ENCODE assay signal across 23 mouse cellular contexts in the genomic region with DNA sequence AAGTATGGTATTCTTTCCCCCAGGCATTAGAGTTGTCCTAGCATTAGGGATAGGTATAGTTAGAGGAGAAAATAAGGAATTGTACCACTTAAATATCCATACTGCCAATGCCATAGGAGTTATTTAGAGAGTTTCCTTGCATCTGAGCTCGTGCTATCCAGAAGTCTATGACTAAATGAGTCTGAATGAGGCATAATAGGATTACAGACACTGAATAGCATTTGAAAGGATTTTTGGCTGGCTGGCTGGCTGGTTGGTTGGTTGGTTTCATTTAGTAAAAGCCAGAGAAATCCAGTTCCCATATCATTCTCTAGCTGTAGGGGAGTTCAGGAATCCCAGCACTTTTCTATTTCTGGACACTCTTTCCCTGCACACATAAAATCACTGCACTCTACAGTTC.
A peak's percentile ranks its signal among the peaks of the same experiment; 100 is the strongest.
DNase-seq lines count a peak whose midpoint lies in the region; ATAC-seq and TF ChIP-seq lines count a peak whose summit lies in the region.
"Had no signal": no experiment of that assay in that cellular context is flagged by ENCODE, and none has a peak within 500 bp of the region (broad histone marks: within the 10 kb centered on the region; RNA-seq: fewer than 3 reads in every experiment).

No protein-coding gene starts in this region.

- no peaks in the 10 kb centered on the region for H3K9me3 ChIP-seq in embryonic facial prominence, embryonic 14.5 days (ENCODE audit: control insufficient read depth, low read length)
- H3K9me3 ChIP-seq in embryonic facial prominence, embryonic 10.5 days, result no peaks in the 10 kb centered on the region
- no peaks in the 10 kb centered on the region for H3K9me3 ChIP-seq in forebrain, embryonic 15.5 days
- no peaks in the 10 kb centered on the region for H3K9me3 ChIP-seq in forebrain, embryonic 13.5 days (replicated peaks)
- no peaks in the 10 kb centered on the region for H3K9me3 ChIP-seq in midbrain, embryonic 11.5 days (ENCODE audit: control insufficient read depth, low read length)
- H3K9me3 ChIP-seq in midbrain, postnatal 0 days (ENCODE audit: low read length), result no peaks in the 10 kb centered on the region
- no peaks in the 10 kb centered on the region for H3K9me3 ChIP-seq in midbrain, embryonic 16.5 days (replicated peaks; ENCODE audit: control insufficient read depth, low read length, poor library complexity, severe bottlenecking)
- H3K9me3 ChIP-seq in midbrain, embryonic 15.5 days, result no peaks in the 10 kb centered on the region
- H3K9me3 ChIP-seq: embryonic facial prominence, embryonic 13.5 days; hindbrain, embryonic 12.5 days; hindbrain, embryonic 15.5 days had no signal

- no peak for TF ChIP-seq CTCF in midbrain, postnatal 0 days (IDR thresholded peaks at IDR 0.05)

- no peaks in the 10 kb centered on the region for H3K36me3 ChIP-seq in embryonic facial prominence, embryonic 14.5 days (ENCODE audit: control insufficient read depth, insufficient read depth, low read length)
- no peaks in the 10 kb centered on the region for H3K36me3 ChIP-seq in embryonic facial prominence, embryonic 10.5 days (replicated peaks)
- no peaks in the 10 kb centered on the region for H3K36me3 ChIP-seq in forebrain, embryonic 15.5 days
- no peaks in the 10 kb centered on the region for H3K36me3 ChIP-seq in forebrain, embryonic 13.5 days (ENCODE audit: poor library complexity, severe bottlenecking)
- H3K36me3 ChIP-seq in midbrain, embryonic 11.5 days (ENCODE audit: control insufficient read depth, insufficient read depth, low read length), result no peaks in the 10 kb centered on the region
- no peaks in the 10 kb centered on the region for H3K36me3 ChIP-seq in midbrain, postnatal 0 days (ENCODE audit: insufficient read depth, low read length)
- no peaks in the 10 kb centered on the region for H3K36me3 ChIP-seq in midbrain, embryonic 16.5 days (ENCODE audit: control insufficient read depth, insufficient read depth, low read length)
- H3K36me3 ChIP-seq in midbrain, embryonic 15.5 days (replicated peaks), result no peaks in the 10 kb centered on the region
- H3K36me3 ChIP-seq: embryonic facial prominence, embryonic 13.5 days; hindbrain, embryonic 12.5 days; hindbrain, embryonic 15.5 days had no signal

- no peaks in the 10 kb centered on the region for H3K27me3 ChIP-seq in embryonic facial prominence, embryonic 14.5 days (replicated peaks; ENCODE audit: control insufficient read depth, insufficient read depth, low read length)
- H3K27me3 ChIP-seq in embryonic facial prominence, embryonic 10.5 days (replicated peaks; ENCODE audit: low read depth, poor library complexity, severe bottlenecking), result no peaks in the 10 kb centered on the region
- H3K27me3 ChIP-seq in forebrain, embryonic 15.5 days, result no peaks in the 10 kb centered on the region
- H3K27me3 ChIP-seq in forebrain, embryonic 13.5 days, result no peaks in the 10 kb centered on the region
- H3K27me3 ChIP-seq in midbrain, embryonic 11.5 days (ENCODE audit: control insufficient read depth, insufficient read depth, low read length), result no peaks in the 10 kb centered on the region
- H3K27me3 ChIP-seq in midbrain, postnatal 0 days (ENCODE audit: insufficient read depth, low read length), result no peaks in the 10 kb centered on the region
- no peaks in the 10 kb centered on the region for H3K27me3 ChIP-seq in midbrain, embryonic 16.5 days (ENCODE audit: control insufficient read depth, insufficient read depth, low read depth, low read length)
- H3K27me3 ChIP-seq in midbrain, embryonic 15.5 days (replicated peaks), result no peaks in the 10 kb centered on the region
- H3K27me3 ChIP-seq: embryonic facial prominence, embryonic 13.5 days; hindbrain, embryonic 12.5 days; hindbrain, embryonic 15.5 days; Patski had no signal

- no peak overlapping the region for H3K27ac ChIP-seq in embryonic facial prominence, embryonic 14.5 days (replicated peaks; ENCODE audit: low read depth, low read length)
- H3K27ac ChIP-seq in embryonic facial prominence, embryonic 10.5 days (replicated peaks), result no peak overlapping the region
- no peak overlapping the region for H3K27ac ChIP-seq in forebrain, embryonic 15.5 days (replicated peaks)
- H3K27ac ChIP-seq in forebrain, embryonic 13.5 days, result no peak overlapping the region
- H3K27ac ChIP-seq in midbrain, embryonic 11.5 days (ENCODE audit: low read depth, low read length), result no peak overlapping the region
- H3K27ac ChIP-seq in midbrain, postnatal 0 days (ENCODE audit: low read depth, low read length), result no peak overlapping the region
- H3K27ac ChIP-seq in midbrain, embryonic 16.5 days (ENCODE audit: low read length), result no peak overlapping the region
- H3K27ac ChIP-seq in midbrain, embryonic 15.5 days, result no peak overlapping the region
- H3K27ac ChIP-seq: embryonic facial prominence, embryonic 13.5 days; gastrocnemius, adult 2 months; hindbrain, embryonic 12.5 days; hindbrain, embryonic 15.5 days had no signal

- H3K4me1 ChIP-seq in embryonic facial prominence, embryonic 14.5 days (ENCODE audit: control insufficient read depth, insufficient read depth, low read length), result no peaks in the 10 kb centered on the region
- H3K4me1 ChIP-seq in embryonic facial prominence, embryonic 10.5 days, result no peaks in the 10 kb centered on the region
- no peaks in the 10 kb centered on the region for H3K4me1 ChIP-seq in forebrain, embryonic 15.5 days
- 0 out of 2 replicates have a peak, but pooled peaks cover 3% of the 10 kb centered on the region for H3K4me1 ChIP-seq in forebrain, embryonic 13.5 days
- H3K4me1 ChIP-seq in midbrain, embryonic 11.5 days (ENCODE audit: control insufficient read depth, insufficient read depth, low read length), result no peaks in the 10 kb centered on the region
- H3K4me1 ChIP-seq in midbrain, postnatal 0 days (ENCODE audit: insufficient read depth, low read length), result no peaks in the 10 kb centered on the region
- H3K4me1 ChIP-seq in midbrain, embryonic 16.5 days (ENCODE audit: control insufficient read depth, insufficient read depth, low read length), result no peaks in the 10 kb centered on the region
- no peaks in the 10 kb centered on the region for H3K4me1 ChIP-seq in midbrain, embryonic 15.5 days
- H3K4me1 ChIP-seq: embryonic facial prominence, embryonic 13.5 days; hindbrain, embryonic 12.5 days; hindbrain, embryonic 15.5 days had no signal

- no peak overlapping the region for H3K9ac ChIP-seq in embryonic facial prominence, embryonic 14.5 days (ENCODE audit: low read depth, low read length)
- H3K9ac ChIP-seq in forebrain, embryonic 15.5 days (replicated peaks), result no peak overlapping the region
- H3K9ac ChIP-seq in forebrain, embryonic 13.5 days, result no peak overlapping the region
- no peak overlapping the region for H3K9ac ChIP-seq in midbrain, embryonic 11.5 days (ENCODE audit: low read length)
- no peak overlapping the region for H3K9ac ChIP-seq in midbrain, postnatal 0 days (replicated peaks; ENCODE audit: low read length, poor library complexity, severe bottlenecking)
- no peak overlapping the region for H3K9ac ChIP-seq in midbrain, embryonic 16.5 days (ENCODE audit: low read depth, low read length)
- H3K9ac ChIP-seq in midbrain, embryonic 15.5 days, result no peak overlapping the region
- H3K9ac ChIP-seq: embryonic facial prominence, embryonic 13.5 days; hindbrain, embryonic 12.5 days; hindbrain, embryonic 15.5 days had no signal

- H3K4me3 ChIP-seq in embryonic facial prominence, embryonic 14.5 days (ENCODE audit: low read depth, low read length), result no peak overlapping the region
- no peak overlapping the region for H3K4me3 ChIP-seq in embryonic facial prominence, embryonic 10.5 days
- H3K4me3 ChIP-seq in forebrain, embryonic 15.5 days, result no peak overlapping the region
- no peak overlapping the region for H3K4me3 ChIP-seq in forebrain, embryonic 13.5 days
- H3K4me3 ChIP-seq in midbrain, embryonic 11.5 days (ENCODE audit: low read depth, low read length), result no peak overlapping the region
- H3K4me3 ChIP-seq in midbrain, postnatal 0 days (ENCODE audit: low read depth, low read length), result no peak overlapping the region
- H3K4me3 ChIP-seq in midbrain, embryonic 16.5 days (ENCODE audit: low read depth, low read length), result no peak overlapping the region
- H3K4me3 ChIP-seq in midbrain, embryonic 15.5 days, result no peak overlapping the region
- H3K4me3 ChIP-seq: embryonic facial prominence, embryonic 13.5 days; gastrocnemius, adult 2 months; hindbrain, embryonic 12.5 days; hindbrain, embryonic 15.5 days had no signal

- ATAC-seq in embryonic facial prominence, embryonic 14.5 days (ENCODE audit: low read depth), result no peak
- 0 out of 2 replicates have a peak, but pooled peaks have one; percentile 26 for ATAC-seq in forebrain, embryonic 15.5 days (replicated peaks)
- no peak for ATAC-seq in forebrain, embryonic 13.5 days
- ATAC-seq in midbrain, embryonic 11.5 days (ENCODE audit: low FRiP score), result 0 out of 2 replicates have a peak, but pooled peaks have one; percentile 52
- no peak for ATAC-seq in midbrain, postnatal 0 days (ENCODE audit: low FRiP score)
- ATAC-seq in midbrain, embryonic 16.5 days, result 0 out of 2 replicates have a peak, but pooled peaks have one; percentile 32
- ATAC-seq in midbrain, embryonic 15.5 days (replicated peaks), result no peak
- ATAC-seq: intestine, postnatal 0 days; Patski had no signal

- no peak overlapping the region for H3K4me2 ChIP-seq in embryonic facial prominence, embryonic 14.5 days (ENCODE audit: low read depth, low read length)
- H3K4me2 ChIP-seq in forebrain, embryonic 15.5 days (replicated peaks), result no peak overlapping the region
- no peak overlapping the region for H3K4me2 ChIP-seq in forebrain, embryonic 13.5 days
- no peak overlapping the region for H3K4me2 ChIP-seq in midbrain, embryonic 11.5 days
- H3K4me2 ChIP-seq in midbrain, postnatal 0 days (ENCODE audit: low read depth, low read length, poor library complexity, severe bottlenecking), result no peak overlapping the region
- H3K4me2 ChIP-seq in midbrain, embryonic 16.5 days (ENCODE audit: low read length), result no peak overlapping the region
- no peak overlapping the region for H3K4me2 ChIP-seq in midbrain, embryonic 15.5 days
- H3K4me2 ChIP-seq: embryonic facial prominence, embryonic 13.5 days; heart, embryonic 11.5 days; hindbrain, embryonic 12.5 days; hindbrain, embryonic 15.5 days had no signal

- DNase-seq in embryonic facial prominence, embryonic 14.5 days (ENCODE audit: low spot score), result peak; percentile 10
- no peak for DNase-seq in embryonic facial prominence, embryonic 10.5 days (ENCODE audit: low spot score)
- DNase-seq in midbrain, embryonic 11.5 days (ENCODE audit: low spot score, missing footprints), result no peak
- no peak for DNase-seq in midbrain, postnatal 0 days (ENCODE audit: low spot score)
- DNase-seq: adrenal gland, postnatal 10 days; adrenal gland, postnatal 36 days; cerebellum, adult 11 months; cerebellum, adult 2 months; cerebellum, adult 9-11 months; cerebellum, postnatal 25 days; gastrocnemius, adult 2 months; gastrocnemius, postnatal 14 days; heart, adult 11 months had no signal

- WGBS in embryonic facial prominence, embryonic 14.5 days, result 59% methylated on average over 1 of the region's 1 CpGs
- WGBS in embryonic facial prominence, embryonic 10.5 days, result 48% methylated on average over 1 of the region's 1 CpGs
- WGBS in forebrain, embryonic 15.5 days, result 7% methylated on average over 1 of the region's 1 CpGs
- 7% methylated on average over 1 of the region's 1 CpGs for WGBS in forebrain, embryonic 13.5 days
- WGBS in midbrain, embryonic 11.5 days, result 6% methylated on average over 1 of the region's 1 CpGs
- 7% methylated on average over 1 of the region's 1 CpGs for WGBS in midbrain, postnatal 0 days
- WGBS in midbrain, embryonic 16.5 days, result 9% methylated on average over 1 of the region's 1 CpGs
- 13% methylated on average over 1 of the region's 1 CpGs for WGBS in midbrain, embryonic 15.5 days

Comparison
In these comparisons a context has a peak if more than half of its experiments do, and no peak if none do; other contexts are left out.
1. ATAC-seq: peak in forebrain, embryonic 15.5 days (single experiment), midbrain, embryonic 11.5 days (single experiment) and midbrain, embryonic 16.5 days (single experiment); none in embryonic facial prominence, embryonic 14.5 days (single experiment), forebrain, embryonic 13.5 days (single experiment), midbrain, postnatal 0 days (single experiment) and midbrain, embryonic 15.5 days (single experiment).